Mouse (Mus musculus) MN1 (cell line): Measurements from ENCODE around the gene Ptprt.

Experiments used
- DNase-seq: peaks from one replicate; pipeline ENCODE4 v3.0.0-alpha.2; 2016; ENCODE audit warnings: low spot score

Gene Ptprt

GRCm38 (mm10) chr2:162660941-162661386 lies at the start of gene Ptprt:
Ptprt (minus strand) TSS chr2:162661147.
- no peak for DNase-seq

DNA sequence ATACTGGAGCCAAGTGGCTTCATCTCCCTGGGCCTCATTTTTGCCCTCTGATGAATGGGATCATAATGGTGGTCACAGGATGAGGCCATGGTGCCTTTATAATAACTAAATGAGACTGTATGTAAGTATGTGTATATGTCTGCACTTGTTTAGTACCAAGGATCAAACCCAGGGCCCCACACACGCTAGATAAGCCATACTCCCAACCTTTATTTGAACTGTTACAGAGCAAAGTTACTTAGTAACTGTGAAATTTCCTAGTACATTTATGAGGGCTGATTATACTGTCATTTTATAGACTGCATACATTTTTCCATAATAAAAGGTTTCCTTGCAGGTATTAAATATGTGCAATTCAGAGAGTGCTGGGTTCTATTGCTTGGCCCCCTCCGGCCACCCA lies 49.5 kb upstream of the Ptprt start:
- no peak for DNase-seq

GRCm38 (mm10) chr2:162699691-162700090 lies 38.7 kb upstream of the Ptprt start:
- DNase-seq, result no peak

- no peak for DNase-seq
Observed at GRCm38 (mm10) chr2:162699036-162699435, 38.1 kb upstream of the Ptprt start.

DNA sequence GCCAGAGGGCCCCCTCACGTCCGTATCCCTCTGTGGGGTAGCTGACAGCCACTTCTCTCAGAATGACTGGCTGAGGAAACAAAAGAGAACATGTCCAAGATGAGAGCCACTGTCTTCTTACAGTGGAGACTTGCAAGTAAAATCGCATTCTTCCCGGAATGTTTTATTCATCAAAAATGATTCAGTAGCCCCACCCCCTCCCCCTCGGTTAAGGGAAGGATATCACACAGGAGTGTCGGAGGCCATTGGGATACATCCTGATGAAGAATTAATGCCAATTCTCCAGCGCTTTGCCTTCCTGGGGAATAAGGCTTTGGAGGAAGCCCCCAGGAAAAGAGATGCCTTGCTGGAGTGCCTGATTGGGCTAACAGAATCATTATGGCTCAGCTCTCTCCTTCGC lies 37.1 kb upstream of the Ptprt start:
- DNase-seq, result no peak

GRCm38 (mm10) chr2:162697151-162697550 lies 36.2 kb upstream of the Ptprt start:
- no peak for DNase-seq

DNA sequence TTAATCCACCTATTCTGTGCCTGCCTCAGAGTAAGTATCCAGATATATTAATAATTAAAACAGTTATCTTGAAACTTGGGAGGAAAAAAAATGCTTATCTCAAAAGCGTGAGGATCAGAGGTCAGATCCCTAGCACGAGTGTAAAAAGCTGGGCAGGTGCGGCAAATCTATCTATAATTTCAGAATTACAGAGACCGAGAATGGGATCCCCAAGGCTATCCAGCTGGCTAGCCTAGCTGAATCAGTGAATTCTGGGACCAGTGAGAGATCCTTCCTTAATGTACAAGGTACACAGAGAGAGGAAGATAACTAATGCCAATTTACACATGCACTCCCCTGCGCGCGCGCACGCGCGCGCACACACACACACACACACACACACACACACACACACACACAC lies 31.2 kb upstream of the Ptprt start:
- no peak for DNase-seq

GRCm38 (mm10) chr2:162682674-162683073 lies 21.7 kb upstream of the Ptprt start:
- DNase-seq, result peak; percentile 9

- no peak for DNase-seq
Observed at GRCm38 (mm10) chr2:162662431-162662970, 1.6 kb upstream of the Ptprt start.

GRCm38 (mm10) chr2:162661733-162662132 lies 786 bp upstream of the Ptprt start:
- DNase-seq, result no peak

DNA sequence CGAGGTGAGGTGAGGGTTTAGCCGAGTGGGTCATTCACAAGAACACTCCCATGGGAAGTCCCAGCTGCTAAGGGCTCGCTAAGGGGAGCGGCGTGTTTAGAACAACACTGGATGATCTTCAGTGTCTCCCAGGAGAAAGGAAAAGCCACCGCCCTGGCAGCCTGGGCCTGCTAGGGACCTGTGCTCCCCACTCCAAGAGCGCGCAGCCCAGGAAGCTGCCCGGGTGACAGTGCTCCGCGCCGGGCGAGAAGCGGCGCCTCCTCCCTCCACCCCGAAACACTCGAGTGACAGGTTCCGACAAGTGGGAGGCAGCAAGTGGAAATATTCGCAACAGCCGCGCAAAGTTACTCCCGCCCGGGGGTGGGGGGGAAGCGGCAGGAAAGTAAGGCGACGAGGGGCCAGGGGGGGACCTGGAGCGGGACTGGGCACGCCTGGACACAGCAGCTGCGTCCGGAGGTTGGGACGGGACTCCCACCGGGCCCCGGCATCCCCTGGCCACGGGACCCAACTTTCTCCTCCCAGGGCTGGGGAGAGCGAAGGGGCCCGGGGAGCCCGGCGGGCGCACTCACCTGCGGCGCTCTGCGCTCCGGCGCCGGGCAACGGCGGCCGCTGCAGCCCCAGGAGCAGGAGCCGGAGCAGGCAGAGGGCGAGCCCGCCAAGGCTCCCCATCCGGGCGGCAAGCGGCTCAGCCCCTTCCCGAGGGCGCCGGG lies 561 bp downstream of the Ptprt start:
- no peak for DNase-seq

DNA sequence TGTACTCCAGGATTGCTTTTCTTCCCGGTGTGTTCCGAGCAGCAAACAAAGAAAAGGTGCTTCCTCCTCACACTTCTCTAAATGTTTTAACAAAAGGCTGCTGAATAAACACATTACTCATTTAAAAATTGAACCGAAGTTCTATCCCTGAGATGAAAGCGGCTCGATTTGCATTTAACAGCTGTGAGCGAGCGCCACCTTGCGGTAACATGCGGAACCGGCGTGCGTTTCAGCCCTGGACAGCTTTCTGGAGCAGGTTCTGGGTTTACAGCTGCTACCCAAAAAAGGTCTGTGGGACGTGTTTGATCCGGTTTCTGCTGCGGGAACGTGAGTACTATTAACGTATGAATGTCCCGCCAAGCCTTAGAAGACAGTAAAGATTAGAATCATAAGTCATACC lies 1.9 kb downstream of the Ptprt start:
- peak; percentile 60 for DNase-seq

GRCm38 (mm10) chr2:162657541-162657940 lies 3.4 kb downstream of the Ptprt start:
- no peak for DNase-seq

- no peak for DNase-seq
Observed at GRCm38 (mm10) chr2:162654416-162654815, 6.5 kb downstream of the Ptprt start.

DNA sequence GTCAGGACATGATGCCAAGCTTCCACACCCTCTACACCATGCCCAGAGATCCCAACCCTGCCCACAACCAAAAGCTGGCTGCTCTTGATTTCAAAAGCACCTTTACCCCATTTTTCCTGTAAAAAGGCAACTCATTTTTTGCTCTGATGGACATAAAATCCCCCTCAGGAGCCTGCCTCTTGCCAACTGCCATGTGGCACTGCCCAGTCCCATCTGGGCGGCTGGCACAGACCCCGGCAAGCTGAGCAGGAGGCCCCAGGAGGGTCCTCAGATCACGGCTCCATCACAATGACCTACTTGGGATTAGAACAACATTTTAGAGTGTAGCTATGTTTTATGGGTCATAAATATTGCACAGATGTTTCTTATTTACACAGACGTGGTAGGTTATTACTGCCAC lies 22.3 kb downstream of the Ptprt start:
- no peak for DNase-seq

DNA sequence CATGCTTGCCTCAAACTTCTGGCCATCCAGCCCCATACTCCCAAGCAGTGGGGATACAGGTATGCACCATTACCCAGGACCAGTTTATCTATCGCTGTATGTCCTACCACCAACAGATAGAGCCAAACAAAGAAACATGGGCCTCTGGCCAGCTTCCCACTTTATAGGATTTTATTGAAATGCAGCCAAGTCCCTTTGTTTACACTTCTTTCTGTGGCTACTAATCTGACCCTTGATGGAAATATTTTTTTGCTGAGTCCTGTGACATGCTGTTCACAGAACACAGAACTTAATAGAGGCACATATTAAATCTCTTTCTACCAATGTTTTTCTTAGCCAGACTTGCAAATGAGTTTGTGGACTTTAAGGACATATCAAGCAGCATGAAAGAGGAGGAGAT lies 23.4 kb downstream of the Ptprt start:
- no peak for DNase-seq

- DNase-seq, result no peak
Observed at GRCm38 (mm10) chr2:162636387-162637009, 24.4 kb downstream of the Ptprt start.

DNA sequence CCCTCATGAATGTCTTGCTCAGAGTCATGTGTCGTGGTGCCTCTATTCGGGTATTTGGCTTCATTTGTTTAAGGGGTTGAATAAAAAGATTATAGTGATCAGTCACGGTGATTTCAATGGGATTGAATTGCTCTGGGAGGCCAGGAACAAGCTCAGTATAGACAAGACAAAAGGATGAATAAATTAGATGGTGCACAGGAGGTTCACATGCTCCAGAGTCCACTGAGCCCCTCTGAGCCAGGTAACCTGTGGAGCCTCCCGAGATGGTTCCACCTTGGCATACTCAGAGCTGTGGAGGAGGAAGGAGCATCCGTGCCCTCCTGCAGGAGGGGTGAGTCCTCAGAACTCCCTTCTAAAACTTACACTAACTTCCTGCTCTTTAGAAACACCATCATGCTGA lies 26.0 kb downstream of the Ptprt start:
- DNase-seq, result no peak

GRCm38 (mm10) chr2:162626076-162626475 lies 34.9 kb downstream of the Ptprt start:
- DNase-seq, result no peak

DNA sequence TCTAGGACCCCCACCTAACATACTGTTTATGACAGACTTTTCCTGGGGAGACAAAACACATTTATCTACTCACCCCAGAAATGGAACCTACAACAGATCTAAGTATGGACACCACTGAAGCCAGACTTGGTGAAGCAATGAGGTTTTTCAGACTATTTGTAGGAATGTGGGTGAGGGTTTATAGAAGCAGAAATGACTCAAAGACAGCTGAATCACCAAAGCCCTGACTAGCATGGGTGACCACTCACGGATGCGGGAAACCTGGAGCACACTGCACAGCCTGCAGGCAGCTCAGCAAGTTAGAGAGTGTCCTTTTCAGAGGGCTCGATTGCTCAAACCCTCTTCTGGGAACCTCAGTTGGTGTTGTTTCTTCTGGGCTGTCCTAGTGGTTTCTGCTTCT lies 36.2 kb downstream of the Ptprt start:
- no peak for DNase-seq

GRCm38 (mm10) chr2:162614256-162614655 lies 46.7 kb downstream of the Ptprt start:
- no peak for DNase-seq

GRCm38 (mm10) chr2:162613480-162613879 lies 47.5 kb downstream of the Ptprt start:
- DNase-seq, result no peak

DNA sequence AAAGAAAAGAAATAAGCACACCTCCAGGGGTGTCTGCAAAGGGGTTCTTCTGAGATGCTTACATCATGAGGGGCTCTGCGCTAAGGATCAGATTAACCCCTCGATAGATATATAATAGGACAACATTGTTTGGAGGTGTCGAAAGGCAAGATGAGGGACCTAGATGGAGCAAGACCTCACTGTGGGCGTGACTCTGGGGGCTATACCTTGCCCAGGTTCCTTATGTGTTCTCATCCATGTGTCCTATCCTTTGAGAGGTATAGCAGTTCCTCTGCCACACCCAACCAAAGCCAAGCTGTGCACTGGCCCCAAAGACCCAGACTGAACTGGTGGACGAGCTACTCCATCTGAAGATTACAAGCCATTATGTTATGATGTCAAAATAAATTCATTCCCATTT lies 58.2 kb downstream of the Ptprt start:
- DNase-seq, result no peak

DNA sequence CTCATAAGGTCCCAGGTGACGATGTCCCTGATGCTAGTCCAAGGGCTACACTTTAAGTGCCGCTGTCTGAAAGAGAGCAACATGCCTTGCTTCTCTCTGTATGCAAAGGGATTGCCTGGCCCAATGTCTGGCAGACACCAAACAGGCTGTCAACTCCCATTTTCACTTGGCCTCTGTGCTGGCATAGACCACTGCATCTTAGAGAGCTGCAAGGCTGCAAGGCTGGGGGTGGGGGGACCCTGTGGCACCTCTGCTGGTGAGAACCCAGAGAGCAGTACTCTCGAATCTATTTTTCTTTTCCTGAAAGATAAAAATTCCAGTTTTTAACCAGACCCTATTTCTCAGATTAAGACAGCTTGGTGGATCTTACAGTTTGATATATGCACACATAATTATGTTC lies 69.6 kb downstream of the Ptprt start:
- DNase-seq, result no peak
